Mouse (Mus musculus): ENCODE measurements around the gene Bbx.

- TF ChIP-seq POLR2A (IDR thresholded peaks at IDR 0.05; ENCODE audit: insufficient read depth, low read depth, low read length): no peak
- no peak for TF ChIP-seq CTCF (IDR thresholded peaks at IDR 0.05)
Measured at GRCm38 (mm10) chr16:50186604-50187003, 245.6 kb downstream of the Bbx start.
